Comparison of ENCODE assay signal across 1 mouse cellular context in genomic region chr19:4135963-4136345, GRCm38 (mm10).
TF ChIP-seq lines count a peak whose summit lies in the region.

No protein-coding gene starts in this region.

TF ChIP-seq in CH12.LX, 34 proteins besides CTCF, POLR2A, EP300 and RAD21:
- TF ChIP-seq MYC (IDR thresholded peaks at IDR 0.05; ENCODE audit: low read depth, low read length) (peak; percentile 12; the same call in 1 of the 2 replicates), TBP (conservative IDR thresholded peaks at IDR 0.05; ENCODE audit: low read depth, low read length) (peak; percentile 12; the same call in 1 of the 2 replicates), MAX (IDR thresholded peaks at IDR 0.05; ENCODE audit: low read length) (0 out of 2 replicates have a peak, but pooled peaks have one; percentile 12), SMC3 (IDR thresholded peaks at IDR 0.05; ENCODE audit: low read depth, low read length) (peak; percentile 46)
